Mouse (Mus musculus): ENCODE results near the gene Wiz. TPM values are rescaled to one million over a fixed set of nuclear protein-coding genes. Genes with fewer than 3 reads are reported as not detected.
A peak's percentile ranks its signal among the peaks of the same experiment; 100 is the strongest.

The Wiz gene
- total RNA-seq, 2 experiments from 2014 or later: 38.3 to 44.9 TPM

- peak; percentile 41 for DNase-seq
These were observed 40.1 kb downstream of the Wiz start for GRCm38 (mm10) chr17:32349037-32349732.

DNA sequence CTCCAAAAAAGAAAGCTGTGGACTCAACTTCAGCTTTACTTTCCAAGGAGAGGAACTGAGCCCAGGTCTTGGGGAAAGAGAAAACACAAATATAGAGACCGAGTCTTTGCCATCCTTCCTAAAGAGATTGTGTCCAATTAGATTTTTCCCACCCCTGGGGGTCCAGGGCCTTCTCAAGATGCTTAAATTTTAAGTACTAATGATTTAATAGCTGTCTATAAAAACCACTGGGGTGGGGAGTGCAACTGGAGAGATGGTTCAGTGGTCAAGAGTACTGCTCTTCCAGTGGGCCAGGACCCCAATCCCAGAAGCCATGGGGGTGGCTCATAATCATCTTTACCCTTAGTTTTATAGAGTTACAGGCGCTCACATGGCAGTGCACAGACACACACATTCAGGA, 40.8 kb downstream of the Wiz start:
- DNase-seq: no peak

- no peak for DNase-seq
These were observed 48.1 kb downstream of the Wiz start for GRCm38 (mm10) chr17:32341102-32341501.

DNA sequence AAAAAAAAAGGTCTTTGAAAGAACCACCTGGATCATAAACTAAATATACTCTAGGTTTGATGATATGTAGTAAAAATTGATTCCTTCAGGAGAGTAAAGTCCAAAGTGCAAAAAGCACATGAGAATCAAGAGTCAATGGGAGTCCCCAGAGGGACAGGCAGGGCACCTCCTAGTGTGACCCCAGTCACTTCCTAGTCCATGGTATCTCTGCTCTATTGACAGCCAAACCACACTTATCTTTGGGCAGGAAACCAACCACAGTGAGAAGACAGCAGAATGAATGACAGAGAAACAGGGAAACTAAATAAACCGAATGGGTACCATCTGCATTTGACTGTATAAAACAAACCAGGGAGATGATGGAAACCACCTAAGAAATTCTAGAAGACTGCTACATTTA, 49.1 kb downstream of the Wiz start:
- DNase-seq: no peak

DNA sequence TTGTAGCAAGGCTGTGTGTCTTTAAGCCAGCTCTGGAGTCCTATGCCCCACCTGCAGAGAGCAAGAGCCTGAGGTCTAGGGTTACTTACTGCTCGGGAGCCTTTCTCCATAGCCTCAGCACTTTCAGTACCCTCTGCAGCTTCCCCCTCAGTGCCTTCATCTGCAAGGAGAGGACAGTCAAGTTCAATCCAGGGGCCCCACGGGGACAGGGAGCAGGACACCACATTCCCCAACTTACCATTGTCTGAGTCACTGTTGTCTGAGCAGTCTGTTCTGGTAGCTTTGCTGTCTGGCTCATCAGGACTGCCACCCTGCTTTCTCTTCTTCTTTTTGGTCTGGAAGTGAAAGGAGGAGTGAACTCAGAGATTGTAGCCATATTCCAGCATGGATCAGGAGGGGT, 53.4 kb downstream of the Wiz start:
- DNase-seq: no peak

GRCm38 (mm10) chr17:32334921-32335320, 54.3 kb downstream of the Wiz start:
- no peak for DNase-seq

- DNase-seq: no peak
These were observed 55.5 kb downstream of the Wiz start for GRCm38 (mm10) chr17:32333675-32334303.

DNA sequence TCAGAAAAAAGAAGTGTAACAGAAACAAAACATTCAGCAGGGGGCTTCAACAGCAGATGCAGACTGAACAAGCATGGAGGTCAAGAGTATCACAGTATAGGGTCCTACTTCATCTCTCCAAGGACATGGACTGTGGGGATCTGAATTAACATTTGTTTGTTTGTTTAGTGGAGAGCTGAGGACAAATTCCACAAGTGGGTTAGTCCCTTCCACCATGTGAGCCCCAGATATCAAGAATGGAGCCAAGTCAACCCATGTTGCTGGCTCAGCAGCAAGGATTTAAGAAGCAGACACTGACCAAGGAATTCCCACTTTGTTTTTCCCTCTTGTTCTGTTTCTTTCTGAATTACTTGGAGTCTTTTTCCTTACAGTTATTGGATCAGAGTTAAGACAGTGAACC, 61.7 kb downstream of the Wiz start:
- no peak for DNase-seq

DNA sequence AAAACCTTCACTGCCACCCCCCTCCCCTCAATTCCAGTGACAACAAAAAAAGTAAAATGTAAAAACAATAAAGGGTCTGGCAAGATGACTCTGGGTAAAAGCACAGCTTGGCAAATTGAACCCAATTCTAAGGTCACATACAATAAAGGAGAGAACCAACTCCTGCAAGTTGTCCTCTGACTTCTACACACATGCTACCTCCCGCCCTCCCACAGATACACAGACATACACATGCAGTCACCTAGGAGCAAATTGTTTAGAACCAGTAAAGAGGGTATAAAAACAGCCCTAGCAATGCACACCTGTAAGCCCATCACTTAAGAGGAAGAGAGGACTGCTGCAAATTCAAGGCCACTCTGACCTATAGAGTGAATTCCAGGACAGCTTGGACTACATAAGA, 66.4 kb downstream of the Wiz start:
- DNase-seq: no peak

DNA sequence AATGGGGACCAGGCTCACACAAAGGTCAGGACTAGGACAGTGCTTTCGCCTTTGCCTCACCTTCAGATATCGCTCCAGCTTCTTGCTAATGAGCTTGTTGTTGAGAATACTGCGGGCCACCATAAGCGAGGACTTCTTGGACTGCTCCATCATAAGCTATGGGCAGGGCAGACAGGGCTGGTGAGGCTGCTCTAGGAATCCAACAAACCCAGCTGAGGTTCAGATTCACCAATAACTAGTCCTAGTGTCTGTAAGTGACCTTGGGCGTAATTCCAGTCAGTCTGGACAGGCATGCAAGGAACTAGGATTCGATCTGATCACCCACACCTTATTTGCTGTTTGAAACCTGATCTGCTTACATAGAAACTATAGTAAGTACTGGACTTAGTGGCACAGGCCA, 67.4 kb downstream of the Wiz start:
- DNase-seq: peak; percentile 39

GRCm38 (mm10) chr17:32321390-32321734, 67.9 kb downstream of the Wiz start:
- no peak for DNase-seq

DNA sequence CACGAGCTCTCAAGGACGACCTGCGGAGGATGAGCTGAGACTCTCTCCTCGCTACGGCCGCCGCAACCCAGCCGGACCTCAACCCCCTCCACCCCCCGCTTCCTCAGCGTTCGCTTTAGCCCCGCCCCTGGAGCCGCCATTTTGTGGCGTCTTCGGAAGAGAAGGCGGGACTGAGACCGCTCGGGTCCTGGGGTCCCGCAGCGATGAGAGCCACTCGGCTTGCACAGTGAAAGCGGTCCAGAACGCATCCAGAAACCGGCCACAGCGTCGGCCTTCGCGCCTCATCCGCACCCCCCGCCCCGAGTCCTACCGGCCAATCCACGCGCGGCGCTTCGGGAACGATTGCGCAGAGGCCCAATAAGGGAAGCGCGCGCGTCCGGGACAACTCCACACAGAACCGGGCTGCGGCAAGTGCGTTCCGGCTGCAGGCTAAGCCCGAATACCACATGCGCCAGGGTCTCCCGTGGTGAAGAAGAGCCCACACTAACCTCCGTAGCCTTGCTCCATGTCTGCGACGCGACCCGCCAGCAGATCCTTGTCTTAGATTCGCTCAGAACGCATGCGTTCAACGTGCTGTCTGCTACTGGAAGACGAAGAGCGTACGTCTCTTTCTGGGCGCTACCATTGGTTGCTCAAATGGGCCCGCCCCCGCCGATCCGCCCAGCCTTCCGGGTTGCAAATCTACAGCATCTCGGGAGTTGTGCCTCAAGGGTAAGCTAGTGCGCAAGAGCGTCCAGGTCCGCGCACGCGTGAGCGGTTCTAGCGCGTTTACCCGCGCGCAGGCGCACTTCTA, 68.4 kb downstream of the Wiz start, which contains the start of gene Akap8:
TSS of gene Akap8 (minus strand) at position 642 of the 793 bp plus-strand sequence.
- DNase-seq: peak; percentile 97

- DNase-seq: no peak
These were observed 69.3 kb downstream of the Wiz start for GRCm38 (mm10) chr17:32319950-32320349.

DNA sequence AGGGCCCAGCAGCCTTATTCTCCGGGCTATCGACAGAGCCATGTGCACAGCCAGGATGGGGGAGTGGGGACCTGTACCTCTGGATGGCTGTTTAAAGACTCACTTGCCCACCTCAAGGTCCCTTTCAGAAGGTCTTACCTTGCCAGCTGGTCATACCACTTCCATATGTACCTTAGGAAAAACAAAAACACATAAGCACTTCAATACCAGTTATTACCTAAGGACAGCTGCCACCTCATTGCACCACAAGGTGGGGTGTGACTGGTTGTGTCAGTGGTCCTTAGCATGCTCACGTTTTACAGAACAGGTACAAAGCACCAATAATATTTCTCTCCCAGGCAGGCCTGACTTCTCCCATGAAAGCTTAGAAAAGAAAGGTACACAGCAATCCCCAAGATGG, 71.5 kb downstream of the Wiz start:
- DNase-seq: no peak

GRCm38 (mm10) chr17:32317032-32317431, 72.2 kb downstream of the Wiz start:
- DNase-seq: no peak

DNA sequence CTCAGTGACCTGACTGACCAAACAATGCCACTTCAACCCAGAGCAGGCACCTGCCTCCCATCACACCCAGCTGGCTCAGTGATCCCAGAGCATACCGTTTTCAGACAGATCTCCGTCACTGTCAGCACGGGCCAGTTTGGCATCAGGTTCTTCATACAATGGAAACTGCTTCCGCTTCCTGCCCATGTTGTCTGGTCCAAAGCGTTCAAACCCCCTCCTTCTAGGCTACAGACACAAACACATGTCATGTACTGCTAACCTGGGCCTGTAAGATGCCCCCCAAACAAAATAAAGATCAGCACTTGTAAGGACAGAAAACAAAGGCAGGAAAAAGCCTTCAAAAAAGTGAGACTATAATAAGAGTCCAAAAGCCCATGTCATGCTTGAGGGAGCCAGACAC, 73.7 kb downstream of the Wiz start:
- DNase-seq: no peak

GRCm38 (mm10) chr17:32313892-32314291, 75.3 kb downstream of the Wiz start:
- no peak for DNase-seq

DNA sequence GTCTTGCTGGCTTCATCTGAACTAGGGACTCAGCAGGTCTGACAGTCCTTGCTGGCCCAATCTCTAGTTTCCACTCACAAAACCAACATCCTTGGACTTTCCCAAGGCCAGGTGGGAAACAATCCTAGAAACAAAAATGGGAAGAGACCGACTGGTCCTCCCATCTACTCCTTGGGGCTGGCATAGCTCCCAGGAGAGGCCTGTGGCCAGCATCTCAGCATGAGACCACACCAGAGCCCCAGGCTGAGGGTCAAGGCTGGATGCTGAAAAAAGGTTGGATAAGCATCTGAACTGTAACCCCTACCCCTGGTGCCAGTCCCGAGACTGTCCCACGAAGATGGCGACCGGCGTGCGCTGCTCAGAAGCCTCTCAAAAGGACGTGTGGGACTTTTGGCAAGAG, 76.4 kb downstream of the Wiz start:
- no peak for DNase-seq

DNA sequence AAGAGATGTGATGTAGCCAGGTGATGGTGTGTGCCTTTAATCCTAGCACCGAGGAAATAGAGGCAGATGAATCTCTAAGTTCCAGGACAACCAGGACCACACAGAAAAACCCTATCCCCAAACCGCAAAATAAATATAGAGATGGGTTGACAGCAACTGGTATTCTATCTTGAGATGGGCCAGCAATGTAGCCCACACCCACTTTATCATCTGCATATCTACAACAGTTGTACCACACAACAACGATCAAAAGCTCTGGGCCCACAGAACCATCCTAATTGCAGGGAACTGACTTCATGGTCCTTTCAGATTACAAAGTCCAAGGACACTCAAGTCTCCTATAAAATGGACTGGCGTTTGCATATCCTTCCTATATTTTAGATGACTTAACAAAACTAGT, 81.3 kb downstream of the Wiz start:
- DNase-seq: no peak

Measured in adrenal gland, postnatal 10 days (tissue).